Mouse (Mus musculus) cerebellum, adult 2 months (tissue): ENCODE results near the gene Gm49373.

Experiments
- CTCF ChIP-seq: fragments of 200-500 bp; IDR thresholded peaks from 2 replicates; pipeline ENCODE4 v1.5.1; 2011; ENCODE audit warnings: low read depth, mild to moderate bottlenecking, control low read depth, low read length, moderate library complexity, borderline replicate concordance; ENCODE audit not compliant: insufficient read depth
- POLR2A ChIP-seq: fragments of 200-500 bp; IDR thresholded peaks from 2 replicates; pipeline ENCODE4 v1.6.1; 2011; ENCODE audit warnings: low read length, control low read depth, borderline replicate concordance; ENCODE audit not compliant: insufficient read depth

GRCm38 (mm10) chr9:21107607-21108237 is 34.8 kb upstream of the Gm49373 start:
- TF ChIP-seq POLR2A (no peak), CTCF (no peak)
